Mouse (Mus musculus) frontal cortex, postnatal 10 days (tissue): ENCODE measurements around the gene Exo1.

Source experiments
- DNase-seq, 2 experiments: peaks; one replicate each; pipeline ENCODE4 v3.0.0; 2022; ENCODE audit warnings: low spot score in 2 of 2, mixed read lengths in 1 of 2

Gene Exo1

GRCm38 (mm10) chr1:175950851-175951250 is 70.5 kb downstream of the Exo1 start:
- no peak for DNase-seq

- DNase-seq = no peak
Observed at GRCm38 (mm10) chr1:175961786-175962185, 81.4 kb downstream of the Exo1 start.
